Mouse (Mus musculus) A20 (cell line): ENCODE measurements around the gene Crk.

Experiments
- DNase-seq: peaks from one replicate; pipeline ENCODE4 v3.0.0-alpha.2; 2011; ENCODE audit warnings: low read depth, low spot score

Gene Crk

GRCm38 (mm10) chr11:75737806-75738476 lies 58.9 kb downstream of the Crk start:
- DNase-seq = peak; percentile 79

GRCm38 (mm10) chr11:75738477-75738821 lies 59.4 kb downstream of the Crk start:
- no peak for DNase-seq

- DNase-seq = no peak
Measured at GRCm38 (mm10) chr11:75740204-75740603, 61.1 kb downstream of the Crk start.

- DNase-seq = no peak
Measured at GRCm38 (mm10) chr11:75741615-75742014, 62.6 kb downstream of the Crk start.

GRCm38 (mm10) chr11:75744761-75745160 lies 65.7 kb downstream of the Crk start:
- DNase-seq = no peak

DNA sequence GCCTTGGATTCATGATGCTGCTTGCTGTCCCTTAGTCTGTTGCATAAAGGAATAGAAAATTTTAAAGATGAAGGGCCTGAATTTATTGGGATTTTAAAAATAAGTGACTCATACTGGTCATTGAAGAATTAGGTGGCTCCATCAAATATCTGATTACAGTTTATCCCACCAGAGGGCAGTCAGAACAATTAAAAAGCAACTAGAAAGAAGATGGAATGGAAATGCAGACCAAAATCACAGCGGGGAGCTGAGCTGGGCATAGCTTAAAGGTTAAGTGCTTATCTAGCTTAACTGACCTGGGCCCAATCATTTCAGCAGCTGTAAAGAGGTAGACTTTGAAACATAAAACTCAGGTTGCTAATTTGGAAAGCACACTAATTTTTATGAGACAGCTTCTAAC lies 71.5 kb downstream of the Crk start:
- DNase-seq = no peak

DNA sequence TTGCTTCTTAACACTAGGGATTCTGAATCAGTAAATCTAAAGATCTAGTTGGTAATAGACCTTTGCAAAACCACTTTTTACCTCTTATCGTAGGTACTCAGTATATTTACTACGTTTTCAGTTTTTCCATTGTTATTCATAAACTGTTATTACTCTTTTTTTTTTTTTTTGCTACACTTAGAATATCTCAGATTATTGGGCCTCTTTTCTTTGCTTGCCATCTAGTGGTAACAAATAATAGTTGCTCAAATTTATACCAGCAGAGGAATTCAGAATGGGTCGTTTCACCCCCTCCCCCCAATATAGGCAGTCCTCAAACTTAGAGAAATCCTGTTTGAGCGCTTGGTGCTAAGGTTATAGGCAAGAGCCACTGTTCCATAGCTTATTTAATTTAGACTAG lies 72.0 kb downstream of the Crk start:
- DNase-seq = no peak
